ENCODE assay signal across 8 mouse cellular contexts in genomic region chr15:89182328-89182741, GRCm38 (mm10). TPM values are rescaled to one million over a fixed set of nuclear protein-coding genes. Genes with fewer than 3 reads are reported as not detected.
DNase-seq lines count a peak whose midpoint lies in the region; ATAC-seq and TF ChIP-seq lines count a peak whose summit lies in the region.

No protein-coding gene starts in this region.

- H3K9me3 ChIP-seq in E14TG2a.4 (ENCODE audit: low read length) = no peaks in the 10 kb centered on the region
- no peaks in the 10 kb centered on the region for H3K9me3 ChIP-seq in forebrain, postnatal 0 days (ENCODE audit: low read length)
- no peaks in the 10 kb centered on the region for H3K9me3 ChIP-seq in intestine, embryonic 16.5 days (ENCODE audit: control insufficient read depth, low read length)
- no peaks in the 10 kb centered on the region for H3K9me3 ChIP-seq in lung, embryonic 15.5 days

- peak overlapping the region; percentile 96 for H3K27ac ChIP-seq in bone marrow macrophage, adult 2 months (ENCODE audit: insufficient read depth, low read depth, low read length)
- peak overlapping the region; percentile 59; the same call in 1 of the 2 replicates for H3K27ac ChIP-seq in forebrain, postnatal 0 days (ENCODE audit: low read depth, low read length)
- 0 out of 2 replicates have a peak overlapping the region, but pooled peaks have one; percentile 17 for H3K27ac ChIP-seq in intestine, embryonic 16.5 days (ENCODE audit: low read length)
- peak overlapping the region; percentile 96 for H3K27ac ChIP-seq in lung, embryonic 15.5 days

- no peaks in the 10 kb centered on the region for H3K27me3 ChIP-seq in E14TG2a.4 (ENCODE audit: insufficient read depth, low read length)
- H3K27me3 ChIP-seq in forebrain, postnatal 0 days (ENCODE audit: insufficient read depth, low read length) = no peaks in the 10 kb centered on the region
- H3K27me3 ChIP-seq in intestine, embryonic 16.5 days (replicated peaks; ENCODE audit: control insufficient read depth, insufficient read depth, low read length) = no peaks in the 10 kb centered on the region
- no peaks in the 10 kb centered on the region for H3K27me3 ChIP-seq in lung, embryonic 15.5 days

- peaks cover 83% of the 10 kb centered on the region for H3K4me1 ChIP-seq in E14TG2a.4 (replicated peaks; ENCODE audit: low read depth, low read length)
- H3K4me1 ChIP-seq in bone marrow macrophage, adult 2 months (ENCODE audit: control insufficient read depth, insufficient read depth, low read length) = peaks cover 35% of the 10 kb centered on the region
- H3K4me1 ChIP-seq in forebrain, postnatal 0 days (ENCODE audit: insufficient read depth) = peaks cover 24% of the 10 kb centered on the region
- peaks cover 26% of the 10 kb centered on the region for H3K4me1 ChIP-seq in intestine, embryonic 16.5 days (ENCODE audit: control insufficient read depth, insufficient read depth, low read length)
- H3K4me1 ChIP-seq in lung, embryonic 15.5 days = peaks cover 41% of the 10 kb centered on the region

- no peak for DNase-seq in forebrain, postnatal 0 days
- DNase-seq in testis, postnatal 10 days (ENCODE audit: low spot score) = peak; percentile 68
- no peak for DNase-seq in gastrocnemius, adult 8-10 months (ENCODE audit: low spot score in 2 of 2)
- DNase-seq in thymus, postnatal 0 days (ENCODE audit: low spot score) = no peak

- H3K4me2 ChIP-seq in forebrain, postnatal 0 days (ENCODE audit: low read depth) = no peak overlapping the region
- H3K4me2 ChIP-seq in intestine, embryonic 16.5 days (ENCODE audit: low read depth, low read length) = 0 out of 2 replicates have a peak overlapping the region, but pooled peaks have one; percentile 2
- H3K4me2 ChIP-seq in lung, embryonic 15.5 days = peak overlapping the region; percentile 96; the same call in 1 of the 2 replicates

- H3K9ac ChIP-seq in forebrain, postnatal 0 days = no peak overlapping the region
- 0 out of 2 replicates have a peak overlapping the region, but pooled peaks have one; percentile 15 for H3K9ac ChIP-seq in intestine, embryonic 16.5 days (ENCODE audit: low read depth, low read length)
- no peak overlapping the region for H3K9ac ChIP-seq in lung, embryonic 15.5 days

- no peak for TF ChIP-seq POLR2A in bone marrow macrophage, adult 2 months (IDR thresholded peaks at IDR 0.05; ENCODE audit: borderline replicate concordance, low read depth, low read length)

- no peak for ATAC-seq in forebrain, postnatal 0 days
- ATAC-seq in intestine, embryonic 16.5 days = no peak
- ATAC-seq in lung, embryonic 15.5 days (ENCODE audit: borderline replicate concordance, extremely low read depth, low FRiP score, low TSS enrichment) = no peak

- 39% methylated on average over 6 of the region's 6 CpGs for WGBS in forebrain, postnatal 0 days
- 38% methylated on average over 6 of the region's 6 CpGs for WGBS in intestine, embryonic 16.5 days
- 31% methylated on average over 6 of the region's 6 CpGs for WGBS in lung, embryonic 15.5 days

- no peak for TF ChIP-seq CTCF in E14TG2a.4 (conservative IDR thresholded peaks at IDR 0.05; ENCODE audit: low read length)
- TF ChIP-seq CTCF in bone marrow macrophage, adult 2 months (IDR thresholded peaks at IDR 0.05; ENCODE audit: low read depth, low read length) = 0 out of 2 replicates have a peak, but pooled peaks have one; percentile 25
- TF ChIP-seq CTCF in forebrain, postnatal 0 days (IDR thresholded peaks at IDR 0.05; ENCODE audit: low read depth) = peak; percentile 26; the same call in 1 of the 2 replicates

- peaks cover 34% of the 10 kb centered on the region for H3K36me3 ChIP-seq in E14TG2a.4 (ENCODE audit: insufficient read depth, low read length)
- peaks cover 18% of the 10 kb centered on the region for H3K36me3 ChIP-seq in forebrain, postnatal 0 days (ENCODE audit: insufficient read depth)
- no peaks in the 10 kb centered on the region for H3K36me3 ChIP-seq in intestine, embryonic 16.5 days (ENCODE audit: control insufficient read depth, insufficient read depth, low read length)
- no peaks in the 10 kb centered on the region for H3K36me3 ChIP-seq in lung, embryonic 15.5 days

- peak overlapping the region; percentile 26; the same call in 1 of the 2 replicates for H3K4me3 ChIP-seq in E14TG2a.4 (replicated peaks; ENCODE audit: low read length)
- H3K4me3 ChIP-seq in bone marrow macrophage, adult 2 months (ENCODE audit: insufficient read depth, low read length) = peak overlapping the region; percentile 42
- H3K4me3 ChIP-seq in forebrain, postnatal 0 days (ENCODE audit: low read depth, low read length) = no peak overlapping the region
- no peak overlapping the region for H3K4me3 ChIP-seq in intestine, embryonic 16.5 days (ENCODE audit: low read length)
- no peak overlapping the region for H3K4me3 ChIP-seq in lung, embryonic 15.5 days

RNA-seq across cellular contexts. Expression of gene Plxnb2, which starts 1.7 kb away (rescaled TPM):
- 432 and 457 TPM in 2 replicates for polyA plus RNA-seq in bone marrow macrophage, adult 2 months (2012; ENCODE audit: insufficient read depth, insufficient read length, missing spikeins)
- total RNA-seq in forebrain, postnatal 0 days (2014; rRNA removed) = 126 and 138 TPM in 2 replicates
- polyA plus RNA-seq in forebrain, postnatal 0 days (2015; fragmentation: Nextera tagmentation; extraction: Ambion mirVana) = 45.2 and 52.8 TPM in 2 replicates
- polyA plus RNA-seq in intestine, embryonic 16.5 days (2015; fragmentation: Nextera tagmentation; extraction: Ambion mirVana) = 98.5 and 104 TPM in 2 replicates
- 123 and 128 TPM in 2 replicates for polyA plus RNA-seq in lung, embryonic 15.5 days (2015; fragmentation: Nextera tagmentation; extraction: Ambion mirVana)
- total RNA-seq in gastrocnemius, adult 8-10 months (2022) = 1 to 10 TPM; 4.5 to 6.3 (median 5.3) TPM
- polyA plus RNA-seq in thymus, postnatal 0 days (2015; fragmentation: Nextera tagmentation; extraction: Ambion mirVana) = 19.0 and 19.4 TPM in 2 replicates

RNA-seq across cellular contexts. Expression of gene Dennd6b, which starts 14.0 kb away (rescaled TPM):
- polyA plus RNA-seq in bone marrow macrophage, adult 2 months (2012; ENCODE audit: insufficient read depth, insufficient read length, missing spikeins) = 3.4 and 3.8 TPM in 2 replicates
- total RNA-seq in forebrain, postnatal 0 days (2014; rRNA removed) = 73.7 and 89.6 TPM in 2 replicates
- polyA plus RNA-seq in forebrain, postnatal 0 days (2015; fragmentation: Nextera tagmentation; extraction: Ambion mirVana) = 43.4 and 53.3 TPM in 2 replicates
- 10.9 and 13.0 TPM in 2 replicates for polyA plus RNA-seq in intestine, embryonic 16.5 days (2015; fragmentation: Nextera tagmentation; extraction: Ambion mirVana)
- polyA plus RNA-seq in lung, embryonic 15.5 days (2015; fragmentation: Nextera tagmentation; extraction: Ambion mirVana) = 11.0 and 11.8 TPM in 2 replicates
- 1 to 10 TPM; 8.3 to 9.4 (median 9.2) TPM for total RNA-seq in gastrocnemius, adult 8-10 months (2022)
- polyA plus RNA-seq in thymus, postnatal 0 days (2015; fragmentation: Nextera tagmentation; extraction: Ambion mirVana) = 13.5 and 14.2 TPM in 2 replicates

RNA-seq across cellular contexts. Expression of gene Ppp6r2, which starts 29.0 kb away (rescaled TPM):
- polyA plus RNA-seq in bone marrow macrophage, adult 2 months (2012; ENCODE audit: insufficient read depth, insufficient read length, missing spikeins) = 31.6 and 32.7 TPM in 2 replicates
- total RNA-seq in forebrain, postnatal 0 days (2014; rRNA removed) = 252 and 296 TPM in 2 replicates
- polyA plus RNA-seq in forebrain, postnatal 0 days (2015; fragmentation: Nextera tagmentation; extraction: Ambion mirVana) = 70.0 and 77.2 TPM in 2 replicates
- polyA plus RNA-seq in intestine, embryonic 16.5 days (2015; fragmentation: Nextera tagmentation; extraction: Ambion mirVana) = 18.0 and 20.1 TPM in 2 replicates
- polyA plus RNA-seq in lung, embryonic 15.5 days (2015; fragmentation: Nextera tagmentation; extraction: Ambion mirVana) = 24.5 and 28.5 TPM in 2 replicates
- 100 to 1,000 TPM in 3 of 4 experiments, 10 to 100 TPM in 1; 97.2 to 102 (median 101) TPM for total RNA-seq in gastrocnemius, adult 8-10 months (2022)
- 30.8 and 38.2 TPM in 2 replicates for polyA plus RNA-seq in thymus, postnatal 0 days (2015; fragmentation: Nextera tagmentation; extraction: Ambion mirVana)

RNA-seq across cellular contexts. Expression of gene Mapk11, which starts 32.9 kb away (rescaled TPM):
- 2.2 and 2.7 TPM in 2 replicates for polyA plus RNA-seq in bone marrow macrophage, adult 2 months (2012; ENCODE audit: insufficient read depth, insufficient read length, missing spikeins)
- total RNA-seq in forebrain, postnatal 0 days (2014; rRNA removed) = 35.2 and 35.8 TPM in 2 replicates
- 16.2 and 21.3 TPM in 2 replicates for polyA plus RNA-seq in forebrain, postnatal 0 days (2015; fragmentation: Nextera tagmentation; extraction: Ambion mirVana)
- 4.7 and 5.0 TPM in 2 replicates for polyA plus RNA-seq in intestine, embryonic 16.5 days (2015; fragmentation: Nextera tagmentation; extraction: Ambion mirVana)
- 10.0 and 12.6 TPM in 2 replicates for polyA plus RNA-seq in lung, embryonic 15.5 days (2015; fragmentation: Nextera tagmentation; extraction: Ambion mirVana)
- total RNA-seq in gastrocnemius, adult 8-10 months (2022) = 1 to 10 TPM in 2 of 4 experiments, under 1 TPM in 2; 0.70 to 1.3 (median 0.97) TPM
- polyA plus RNA-seq in thymus, postnatal 0 days (2015; fragmentation: Nextera tagmentation; extraction: Ambion mirVana) = 4.9 and 5.6 TPM in 2 replicates

RNA-seq across cellular contexts. Expression of gene Mapk12, which starts 41.8 kb away (rescaled TPM):
- polyA plus RNA-seq in bone marrow macrophage, adult 2 months (2012; ENCODE audit: insufficient read depth, insufficient read length, missing spikeins) = not detected in 2 replicates
- 1.8 and 3.4 TPM in 2 replicates for total RNA-seq in forebrain, postnatal 0 days (2014; rRNA removed)
- polyA plus RNA-seq in forebrain, postnatal 0 days (2015; fragmentation: Nextera tagmentation; extraction: Ambion mirVana) = 2.0 and 2.8 TPM in 2 replicates
- 2.7 and 3.1 TPM in 2 replicates for polyA plus RNA-seq in intestine, embryonic 16.5 days (2015; fragmentation: Nextera tagmentation; extraction: Ambion mirVana)
- 12.5 and 13.4 TPM in 2 replicates for polyA plus RNA-seq in lung, embryonic 15.5 days (2015; fragmentation: Nextera tagmentation; extraction: Ambion mirVana)
- total RNA-seq in gastrocnemius, adult 8-10 months (2022) = 100 to 1,000 TPM; 123 to 153 (median 139) TPM
- 1.2 TPM in 2 replicates for polyA plus RNA-seq in thymus, postnatal 0 days (2015; fragmentation: Nextera tagmentation; extraction: Ambion mirVana)

Comparison
In these comparisons a context has a peak if more than half of its experiments do, and no peak if none do; other contexts are left out.
1. H3K4me3 ChIP-seq: peak in E14TG2a.4 (single experiment) and bone marrow macrophage, adult 2 months (single experiment); none in forebrain, postnatal 0 days (single experiment), intestine, embryonic 16.5 days (single experiment) and lung, embryonic 15.5 days (single experiment).
2. H3K27ac ChIP-seq: peak in every context shown above with its lines; median percentile 96 in bone marrow macrophage, adult 2 months; 96 in lung, embryonic 15.5 days; 59 in forebrain, postnatal 0 days; 17 in intestine, embryonic 16.5 days.